In the genomic region with DNA sequence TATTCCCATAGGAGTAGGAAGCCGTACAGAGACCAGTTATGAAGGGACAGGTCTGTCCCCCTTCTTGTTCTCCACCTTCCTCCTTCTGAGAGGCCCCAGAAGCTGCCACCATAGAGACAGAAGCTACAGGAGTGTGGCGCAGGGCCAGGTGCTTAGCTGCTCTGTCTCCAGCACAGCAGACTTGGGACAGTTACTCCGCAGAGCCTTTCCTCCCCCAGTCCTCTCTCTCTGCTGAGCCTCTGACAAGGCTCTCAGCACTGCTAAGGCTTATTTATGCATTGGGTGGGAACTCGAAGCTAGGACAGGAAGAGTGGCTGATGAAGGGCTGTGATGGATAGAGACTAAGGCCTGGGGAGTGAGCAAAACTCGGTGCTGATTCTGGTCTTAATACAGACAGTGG, we compare ENCODE assay signal across 13 mouse cellular contexts. TPM values are rescaled to one million over a fixed set of nuclear protein-coding genes. Genes with fewer than 3 reads are reported as not detected.
DNase-seq lines count a peak whose midpoint lies in the region; ATAC-seq and TF ChIP-seq lines count a peak whose summit lies in the region.
"Had no signal": no experiment of that assay in that cellular context is flagged by ENCODE, and none has a peak within 500 bp of the region (broad histone marks: within the 10 kb centered on the region; RNA-seq: fewer than 3 reads in every experiment).

No protein-coding gene starts in this region.

- peaks cover 12% of the 10 kb centered on the region for H3K36me3 ChIP-seq in heart, adult 2 months (ENCODE audit: control insufficient read depth, insufficient read depth, low read length)
- H3K36me3 ChIP-seq in lung, embryonic 14.5 days (ENCODE audit: insufficient read depth) = peaks cover 5% of the 10 kb centered on the region; the same call in 1 of the 2 replicates
- no peaks in the 10 kb centered on the region for H3K36me3 ChIP-seq in embryonic facial prominence, embryonic 15.5 days

- no peaks in the 10 kb centered on the region for H3K27me3 ChIP-seq in heart, adult 2 months (ENCODE audit: control insufficient read depth, insufficient read depth, low read length)
- no peaks in the 10 kb centered on the region for H3K27me3 ChIP-seq in lung, embryonic 14.5 days (ENCODE audit: insufficient read depth, low read length)
- H3K27me3 ChIP-seq in embryonic facial prominence, embryonic 15.5 days = peaks cover 9% of the 10 kb centered on the region; the same call in 1 of the 2 replicates
- H3K27me3 ChIP-seq: lung, embryonic 15.5 days had no signal

- peaks cover 34% of the 10 kb centered on the region for H3K4me1 ChIP-seq in heart, adult 2 months (ENCODE audit: control insufficient read depth, insufficient read depth, low read length)
- peaks cover 69% of the 10 kb centered on the region for H3K4me1 ChIP-seq in lung, embryonic 14.5 days (ENCODE audit: insufficient read depth)
- H3K4me1 ChIP-seq in embryonic facial prominence, embryonic 15.5 days = peaks cover 94% of the 10 kb centered on the region

- no peak overlapping the region for H3K4me3 ChIP-seq in heart, adult 2 months
- H3K4me3 ChIP-seq in lung, embryonic 14.5 days (ENCODE audit: low read depth, low read length) = no peak overlapping the region
- H3K4me3 ChIP-seq in embryonic facial prominence, embryonic 15.5 days (replicated peaks) = no peak overlapping the region
- H3K4me3 ChIP-seq: lung, embryonic 15.5 days had no signal

- 40% methylated on average over 5 of the region's 5 CpGs for WGBS in heart, adult 2 months
- WGBS in lung, embryonic 14.5 days = 39% methylated on average over 5 of the region's 5 CpGs
- 47% methylated on average over 5 of the region's 5 CpGs for WGBS in embryonic facial prominence, embryonic 15.5 days

- intact Hi-C loops in heart, adult 2 months (cut with DNase I) = no loop called here

- no peak overlapping the region for H3K27ac ChIP-seq in heart, adult 2 months
- H3K27ac ChIP-seq in lung, embryonic 14.5 days (ENCODE audit: low read depth) = no peak overlapping the region
- peak overlapping the region; percentile 17; the same call in 1 of the 2 replicates for H3K27ac ChIP-seq in embryonic facial prominence, embryonic 15.5 days (replicated peaks)

- no peak overlapping the region for H3K9ac ChIP-seq in heart, adult 2 months (ENCODE audit: low read depth, low read length)
- no peak overlapping the region for H3K9ac ChIP-seq in lung, embryonic 14.5 days
- H3K9ac ChIP-seq in embryonic facial prominence, embryonic 15.5 days = no peak overlapping the region
- H3K9ac ChIP-seq: lung, embryonic 15.5 days had no signal

- no peak for TF ChIP-seq EP300 in heart, adult 2 months (IDR thresholded peaks at IDR 0.05; ENCODE audit: insufficient read depth, low read depth, low read length)

- no peak for TF ChIP-seq POLR2A in heart, adult 2 months (IDR thresholded peaks at IDR 0.05; ENCODE audit: insufficient read depth, low read depth, low read length)

- DNase-seq in cerebellum, postnatal 10 days = peak; percentile 72 to 81
- DNase-seq in cerebellum, adult 8-10 months = no peak
- peak; percentile 53 for DNase-seq in heart, postnatal 4 days
- DNase-seq in heart, adult 2 months = no peak
- peak; percentile 56 for DNase-seq in lung, embryonic 14.5 days
- DNase-seq in lung, postnatal 10 days = no peak
- DNase-seq in adrenal gland, adult 18-20 months (ENCODE audit: low spot score in 2 of 2) = no peak
- DNase-seq: heart, postnatal 10 days; midbrain, embryonic 14.5 days; right cerebral cortex, postnatal 4 days had no signal

- ATAC-seq in lung, embryonic 14.5 days (ENCODE audit: insufficient read depth) = no peak
- no peak for ATAC-seq in embryonic facial prominence, embryonic 15.5 days (ENCODE audit: insufficient number of reproducible peaks, low FRiP score, low TSS enrichment, low read depth)

- no peaks in the 10 kb centered on the region; the same call in 1 of the 2 replicates for H3K79me2 ChIP-seq in heart, adult 2 months (replicated peaks; ENCODE audit: control insufficient read depth, insufficient read depth, low read length)

- no peak overlapping the region for H3K4me2 ChIP-seq in lung, embryonic 14.5 days
- H3K4me2 ChIP-seq in embryonic facial prominence, embryonic 15.5 days (replicated peaks) = no peak overlapping the region
- H3K4me2 ChIP-seq: lung, embryonic 15.5 days had no signal

- TF ChIP-seq CTCF in heart, adult 2 months (IDR thresholded peaks at IDR 0.05) = no peak
- no peak for TF ChIP-seq CTCF in lung, embryonic 14.5 days (IDR thresholded peaks at IDR 0.05; ENCODE audit: low read depth)

- no peaks in the 10 kb centered on the region for H3K9me3 ChIP-seq in lung, embryonic 14.5 days (ENCODE audit: low read depth, low read length)
- no peaks in the 10 kb centered on the region for H3K9me3 ChIP-seq in embryonic facial prominence, embryonic 15.5 days (replicated peaks)
- H3K9me3 ChIP-seq: lung, embryonic 15.5 days had no signal

RNA-seq across cellular contexts. Expression of a gene that starts 15.8 kb away (rescaled TPM):
- total RNA-seq in heart, postnatal 4 days (2021) = 1 to 10 TPM; 7.2 to 8.6 TPM
- total RNA-seq in heart, adult 2 months (2021) = 10 to 100 TPM; 11.0 to 13.5 TPM
- 9.3 and 12.7 TPM in 2 replicates for polyA plus RNA-seq in heart, adult 2 months (2012; rRNA removed)
- 18.7 and 19.3 TPM in 2 replicates for polyA plus RNA-seq in lung, embryonic 14.5 days (2014; fragmentation: Nextera tagmentation; extraction: Ambion mirVana)
- 18.0 and 18.4 TPM in 2 replicates for polyA plus RNA-seq in embryonic facial prominence, embryonic 15.5 days (2015; fragmentation: Nextera tagmentation; extraction: Ambion mirVana)
- total RNA-seq in adrenal gland, adult 18-20 months (2021) = 1 to 10 TPM; 2.9 to 3.7 TPM
- total RNA-seq: neutrophil, adult 5-6 weeks had no signal

Comparison
In these comparisons a context has a peak if more than half of its experiments do, and no peak if none do; other contexts are left out.
1. DNase-seq: peak in cerebellum, postnatal 10 days (2 of 2), heart, postnatal 4 days (single experiment) and lung, embryonic 14.5 days (single experiment); none in cerebellum, adult 8-10 months (single experiment), heart, adult 2 months (0 of 2), lung, postnatal 10 days (single experiment) and adrenal gland, adult 18-20 months (0 of 2).